Mouse (Mus musculus): ENCODE data around the gene Hat1.

Hat1 gene

GRCm38 (mm10) chr2:71466861-71467450 lies 78.2 kb downstream of the Hat1 start:
- no peak for DNase-seq

GRCm38 (mm10) chr2:71471094-71471493 lies 82.3 kb downstream of the Hat1 start:
- DNase-seq: no peak

- DNase-seq: no peak
Measured at GRCm38 (mm10) chr2:71473830-71474229, 85.1 kb downstream of the Hat1 start.

DNA sequence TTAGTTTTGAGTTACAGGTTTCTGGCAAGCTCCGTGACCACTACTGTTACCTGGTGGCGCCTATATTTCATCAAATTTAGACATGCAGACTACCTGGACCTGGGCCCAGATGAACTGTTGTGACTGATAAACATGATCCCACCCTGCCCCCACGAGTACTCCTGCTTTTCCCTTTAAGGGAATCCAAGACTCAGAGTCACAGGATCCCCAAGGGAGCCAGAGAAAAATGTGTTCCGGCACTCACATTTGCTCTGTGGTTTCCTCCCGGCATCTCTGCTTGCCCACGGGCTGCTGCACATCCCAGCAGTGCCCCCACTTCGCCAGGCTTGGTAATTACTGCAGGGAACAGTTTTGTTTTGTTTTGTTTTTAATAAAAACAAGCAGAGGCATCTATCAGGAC lies 85.6 kb downstream of the Hat1 start:
- DNase-seq: no peak

DNA sequence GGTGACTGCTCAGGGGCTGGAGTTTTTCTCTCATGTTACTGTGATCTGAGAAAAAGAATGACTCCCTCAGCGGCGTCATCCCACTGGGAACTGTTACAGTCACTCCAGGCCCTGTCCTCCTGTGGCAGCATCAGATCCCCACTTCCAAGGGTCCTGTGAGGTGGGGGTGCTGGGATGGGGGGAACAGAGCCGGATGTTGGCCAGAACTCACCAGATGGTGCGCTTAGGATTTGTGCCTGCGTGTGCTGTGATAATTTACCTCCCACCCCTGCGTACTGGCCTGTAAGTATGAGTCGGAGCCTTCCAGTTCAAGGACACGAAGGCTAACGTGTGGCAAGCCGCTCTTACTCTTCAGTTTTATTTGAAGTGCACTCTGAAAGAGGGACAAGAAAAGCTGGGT lies 86.6 kb downstream of the Hat1 start:
- no peak for DNase-seq

DNA sequence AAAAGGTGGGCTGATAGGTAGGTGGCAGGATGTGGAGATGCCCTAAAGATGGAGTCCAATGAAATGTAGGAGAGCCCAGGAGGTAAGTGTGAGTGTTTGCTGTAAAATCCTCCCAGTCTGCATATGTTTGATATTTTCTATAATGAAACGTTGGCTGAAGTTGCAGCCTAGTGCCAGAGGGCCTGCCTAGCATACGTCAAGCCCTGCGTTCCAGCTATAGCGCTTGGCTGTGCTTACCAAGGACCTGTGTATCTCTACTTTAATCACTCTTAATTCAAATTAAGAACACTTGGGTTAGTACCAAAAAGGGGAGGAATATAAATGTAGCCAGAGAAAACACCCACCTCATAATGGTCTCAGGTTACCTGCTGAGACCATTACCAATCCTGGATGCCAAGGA lies 87.0 kb downstream of the Hat1 start:
- DNase-seq: no peak

- no peak for DNase-seq
Measured at GRCm38 (mm10) chr2:71477787-71478186, 89.0 kb downstream of the Hat1 start.

- DNase-seq: no peak
Measured at GRCm38 (mm10) chr2:71479917-71480316, 91.2 kb downstream of the Hat1 start.

DNA sequence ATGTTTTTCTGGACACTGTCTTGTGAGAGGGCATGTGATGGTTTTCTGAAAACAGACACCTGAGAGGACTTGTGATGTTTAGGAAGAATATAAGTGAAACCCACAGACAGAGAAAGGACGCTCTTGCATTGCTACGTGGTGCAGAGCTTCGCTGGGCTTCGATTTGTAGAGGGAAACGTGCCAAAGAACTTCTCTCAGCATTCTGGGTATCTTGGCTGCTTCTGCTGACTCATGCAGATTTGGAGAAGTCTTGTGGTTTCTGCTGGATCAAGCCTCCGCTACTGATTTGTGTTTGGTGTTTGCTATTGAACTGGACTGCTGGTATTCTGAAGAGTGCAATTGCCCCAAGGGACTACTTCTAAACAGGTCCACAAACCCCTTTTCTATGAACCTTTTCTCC lies 93.1 kb downstream of the Hat1 start:
- DNase-seq: no peak

- DNase-seq: no peak
Measured at GRCm38 (mm10) chr2:71483046-71483716, 94.4 kb downstream of the Hat1 start.

DNA sequence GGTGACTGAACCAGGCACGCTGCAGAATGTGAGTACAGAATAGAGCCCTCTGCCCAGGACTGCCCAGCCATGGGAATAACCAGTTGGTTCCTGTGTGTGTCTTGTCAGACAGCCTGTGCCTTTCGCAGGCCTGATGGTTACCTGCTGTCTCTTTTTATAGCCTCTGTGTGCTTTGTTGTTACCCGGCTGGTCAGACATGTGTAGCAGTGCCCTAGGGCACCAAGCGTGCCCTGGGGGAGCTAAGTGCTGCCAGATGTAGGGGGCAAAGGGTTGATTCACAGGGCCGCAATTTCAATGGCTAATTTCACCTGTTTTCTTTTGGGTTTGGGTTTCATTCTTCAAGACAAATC lies 94.9 kb downstream of the Hat1 start:
- no peak for DNase-seq
